Mouse (Mus musculus) liver, postnatal 0 days (tissue): ENCODE measurements around the gene Rps10.

Experiments
- CTCF ChIP-seq: sonication (generic); IDR thresholded peaks from 2 replicates; pipeline ENCODE4 v1.5.1; 2016; ENCODE audit warnings: antibody characterized with exemption, low read depth
- EP300 ChIP-seq: IDR thresholded peaks from 2 replicates; pipeline ENCODE4 v1.6.1; 2016; ENCODE audit warnings: antibody characterized with exemption, low read depth, mild to moderate bottlenecking

GRCm38 (mm10) chr17:27684886-27685549, 48.5 kb upstream of the Rps10 start:
- peak; percentile 53 for TF ChIP-seq CTCF
- no peak for TF ChIP-seq EP300
